Comparison of ENCODE assay signal across 12 mouse cellular contexts in genomic region chr16:52038283-52038682, GRCm38 (mm10). TPM values are rescaled to one million over a fixed set of nuclear protein-coding genes. Genes with fewer than 3 reads are reported as not detected.
DNase-seq lines count a peak whose midpoint lies in the region.
"Had no signal": no experiment of that assay in that cellular context is flagged by ENCODE, and none has a peak within 500 bp of the region (broad histone marks: within the 10 kb centered on the region; RNA-seq: fewer than 3 reads in every experiment).

No protein-coding gene starts in this region.

- DNase-seq in thymus, postnatal 0 days (ENCODE audit: low spot score), result peak; percentile 28
- no peak for DNase-seq in thymus, postnatal 36 days
- DNase-seq in adipocyte (ENCODE audit: low spot score), result peak; percentile 23
- DNase-seq in naive thymus-derived CD4-positive, alpha-beta T cell, adult 2 months (ENCODE audit: low read depth), result peak; percentile 49
- DNase-seq in lung, postnatal 25 days (ENCODE audit: low spot score), result no peak
- no peak for DNase-seq in right cerebral cortex, adult 18-20 months
- DNase-seq in left cerebral cortex, adult 11 months (ENCODE audit: low spot score), result no peak
- DNase-seq: adrenal gland, postnatal 10 days; cerebellum, adult 18-20 months; forebrain, postnatal 0 days; lung, postnatal 14 days; thymus, postnatal 4 days had no signal

RNA-seq across cellular contexts. Expression of gene Cblb, which starts 7.3 kb away (rescaled TPM):
- polyA plus RNA-seq in thymus, postnatal 0 days (2015; fragmentation: Nextera tagmentation; extraction: Ambion mirVana), result 8.9 and 9.0 TPM in 2 replicates

Comparison
In these comparisons a context has a peak if more than half of its experiments do, and no peak if none do; other contexts are left out.
1. DNase-seq: peak in thymus, postnatal 0 days (single experiment), adipocyte (single experiment) and naive thymus-derived CD4-positive, alpha-beta T cell, adult 2 months (single experiment); none in thymus, postnatal 36 days (0 of 2), lung, postnatal 25 days (single experiment), right cerebral cortex, adult 18-20 months (single experiment) and left cerebral cortex, adult 11 months (single experiment).